Mouse (Mus musculus) left cerebral cortex, postnatal 14 days (tissue): ENCODE data around the gene Vps50. TPM values are rescaled to one million over a fixed set of nuclear protein-coding genes. Genes with fewer than 3 reads are reported as not detected.
"Not testable (repeated sequence)": the region's sequence is repeated elsewhere in the genome, so short reads cannot be mapped to it uniquely, and the experiment has no call there.

Experiments used
- DNase-seq, 2 experiments: peaks; one replicate each; pipeline ENCODE4 v3.0.0; 2021 to 2022; ENCODE audit warnings: low spot score in 2 of 2, mixed read lengths in 1 of 2
- intact Hi-C: fragments of 180-260 bp; cut with DNase I; formaldehyde crosslinking; loops from one replicate; pipeline ENCODE4 v1.15.1; 2025
- total RNA-seq, 2 experiments: library from RNA; stranded (reverse); gene quantifications; 2 replicates each; pipeline ENCODE4 v1.2.3; 2021

Gene Vps50
- total RNA-seq, 2 experiments from 2014 or later = 55.0 to 55.4 TPM

DNA sequence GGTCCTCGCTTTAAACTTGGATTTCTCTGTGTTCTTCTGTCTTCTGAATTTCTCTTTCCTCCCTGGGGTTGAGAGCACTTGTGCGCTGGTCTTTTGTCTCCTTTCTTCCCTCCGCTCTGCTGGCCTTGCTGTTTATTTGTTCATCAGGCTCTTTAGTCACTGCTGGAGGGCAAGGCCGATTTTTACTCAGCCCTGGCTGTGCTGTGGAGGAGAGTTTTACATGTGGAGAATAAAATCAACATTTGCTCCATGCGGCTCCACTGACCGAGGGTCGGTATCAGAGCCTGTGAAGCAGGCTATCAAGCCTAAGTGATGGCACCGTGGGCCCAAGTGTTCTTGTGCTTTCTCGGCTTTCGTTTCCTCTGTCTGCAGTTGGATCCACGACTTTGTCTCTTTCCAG is 13.4 kb downstream of the Vps50 start:
- DNase-seq = no peak
- intact Hi-C loops = loop anchor here (10.0 kb wide), 2 partner anchors 233 to 903 kb away; no protein-coding TSS in a partner anchor

- intact Hi-C loops = loop anchor here (10.0 kb wide), 2 partner anchors 232 to 902 kb away; no protein-coding TSS in a partner anchor
- DNase-seq = peak; percentile 32 to 43
Measured at GRCm38 (mm10) chr6:3512611-3513010, 14.4 kb downstream of the Vps50 start.

GRCm38 (mm10) chr6:3528198-3528597 is 30.0 kb downstream of the Vps50 start:
- intact Hi-C loops = no loop called here
- DNase-seq = no peak

GRCm38 (mm10) chr6:3531445-3531844 is 33.3 kb downstream of the Vps50 start:
- intact Hi-C loops = no loop called here

DNA sequence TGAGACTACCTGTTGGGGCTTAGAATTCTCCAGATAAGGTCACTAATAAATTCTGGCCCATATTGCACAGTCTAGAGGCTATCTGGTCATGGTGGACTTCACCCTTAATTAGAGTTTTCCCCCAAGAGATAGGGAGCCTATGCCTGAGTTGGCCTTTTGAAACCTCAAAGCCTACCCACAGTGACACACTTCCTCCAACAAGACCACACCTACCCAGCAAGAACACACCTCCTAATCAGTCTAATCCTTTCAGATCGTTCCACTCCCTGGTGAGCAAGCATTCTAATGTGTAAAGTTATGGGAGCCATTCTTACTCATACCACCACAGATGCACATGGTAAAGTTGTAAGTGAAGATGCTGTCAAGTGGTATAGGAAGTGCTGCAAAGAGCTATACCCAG is 37.9 kb downstream of the Vps50 start:
- intact Hi-C loops = no loop called here
- no peak for DNase-seq

More at GRCm38 (mm10) chr6:3531445-3531844, 33.3 kb downstream of the Vps50 start:
- no peak for DNase-seq

- no peak for DNase-seq
- intact Hi-C loops = no loop called here
Measured at GRCm38 (mm10) chr6:3539470-3539869, 41.3 kb downstream of the Vps50 start.

GRCm38 (mm10) chr6:3543862-3544261 is 45.7 kb downstream of the Vps50 start:
- intact Hi-C loops = no loop called here
- DNase-seq = no peak

GRCm38 (mm10) chr6:3544970-3545369 is 46.8 kb downstream of the Vps50 start:
- DNase-seq = no peak
- intact Hi-C loops = no loop called here

DNA sequence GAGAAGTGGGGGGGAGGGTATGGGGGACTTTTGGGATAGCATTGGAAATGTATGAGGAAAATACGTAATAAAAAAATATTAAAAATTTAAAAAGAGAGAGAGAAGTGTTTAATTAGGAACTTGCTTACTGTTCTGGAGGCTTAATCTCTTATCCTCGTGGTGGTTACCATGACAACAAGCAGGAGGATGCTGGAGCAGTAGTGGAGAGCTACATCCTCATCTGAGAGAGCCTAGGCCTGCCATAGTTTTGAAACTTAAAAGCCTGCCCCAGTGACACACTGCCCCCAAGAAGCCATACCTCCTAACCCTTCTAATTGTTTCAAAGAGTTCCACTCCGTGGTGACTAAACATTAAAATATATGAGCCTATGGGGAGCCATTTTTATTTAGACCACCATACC is 50.8 kb downstream of the Vps50 start:
- no peak for DNase-seq
- intact Hi-C loops = no loop called here

DNA sequence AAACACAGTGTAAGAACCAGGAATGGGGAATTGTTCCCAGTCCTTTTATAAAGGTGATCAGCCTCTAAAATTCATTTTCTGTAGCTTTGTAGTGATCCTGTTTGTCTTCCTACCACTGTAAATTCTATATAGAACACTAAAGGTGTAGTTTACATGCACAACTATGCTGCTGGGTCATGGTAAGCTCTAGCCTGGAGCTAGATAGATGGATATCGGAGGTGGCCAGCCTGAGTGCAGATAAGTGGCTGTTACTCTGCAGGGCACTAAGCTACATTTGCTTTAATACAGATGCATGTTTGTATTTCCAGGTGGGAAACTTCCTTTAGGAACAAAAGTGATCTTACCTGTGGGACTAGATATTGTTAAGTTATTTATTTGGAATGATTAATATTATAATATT is 51.8 kb downstream of the Vps50 start:
- intact Hi-C loops = no loop called here
- no peak for DNase-seq

DNA sequence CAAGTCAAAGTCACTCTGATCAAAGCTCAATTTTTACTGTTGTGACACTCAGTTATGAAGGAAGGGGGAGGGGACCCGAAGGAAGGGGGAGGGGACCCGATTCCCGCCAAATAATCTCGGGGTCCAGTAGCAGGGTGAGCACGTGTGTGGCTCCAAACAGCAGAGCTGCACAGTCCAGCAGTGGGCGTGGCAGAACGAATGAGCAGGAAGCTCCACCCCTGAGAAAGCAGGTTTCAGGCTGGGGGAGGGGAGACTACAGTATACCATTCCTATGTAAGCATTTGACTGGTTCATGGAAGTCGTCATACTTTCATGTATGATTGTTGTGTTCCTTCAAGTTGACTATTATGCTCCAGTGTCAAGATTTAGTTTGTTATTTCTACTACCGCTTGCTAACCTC is 54.5 kb downstream of the Vps50 start:
- DNase-seq, intact Hi-C loops: not testable (repeated sequence)

DNA sequence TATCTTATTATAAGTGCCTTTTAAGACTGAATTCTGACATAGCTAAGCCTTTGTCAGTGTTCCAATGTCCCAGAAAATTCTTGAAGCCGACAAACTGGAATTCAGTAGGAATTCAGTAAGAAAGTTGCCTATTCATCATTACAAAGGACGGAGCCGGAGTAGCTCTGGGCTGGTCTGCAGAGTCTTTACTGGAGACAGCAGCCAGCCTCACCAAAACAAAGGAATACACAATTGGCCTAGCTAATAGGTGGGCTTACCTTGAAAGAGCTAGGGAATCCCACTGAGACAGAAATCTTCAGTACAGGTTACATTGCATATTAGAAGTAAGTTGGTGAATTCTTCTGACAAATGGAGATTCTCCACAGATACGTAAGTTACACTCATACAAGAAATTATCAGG is 59.0 kb downstream of the Vps50 start:
- intact Hi-C loops = no loop called here
- no peak for DNase-seq

DNA sequence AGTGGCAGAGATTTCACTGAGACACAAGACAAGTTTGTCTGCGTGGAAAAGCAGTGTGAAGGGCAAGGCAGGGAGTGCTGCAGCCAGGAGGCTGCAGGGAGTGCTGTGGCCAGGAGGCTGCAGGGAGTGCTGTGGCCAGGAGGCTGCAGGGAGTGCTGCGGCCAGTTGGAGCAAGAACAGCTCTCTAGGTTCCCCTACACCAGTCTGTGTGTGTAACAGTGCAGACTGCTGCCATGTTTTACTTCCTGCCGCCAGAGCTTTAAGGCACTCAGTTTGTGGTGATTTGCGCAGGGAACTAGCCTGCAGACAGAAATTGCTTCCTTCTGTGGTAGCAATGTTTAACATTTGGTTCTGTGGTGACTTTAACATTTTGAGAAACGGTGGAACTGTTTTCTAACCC is 61.8 kb downstream of the Vps50 start:
- DNase-seq = no peak
- intact Hi-C loops = no loop called here

- no peak for DNase-seq
- intact Hi-C loops = no loop called here
Measured at GRCm38 (mm10) chr6:3562301-3562700, 64.1 kb downstream of the Vps50 start.

DNA sequence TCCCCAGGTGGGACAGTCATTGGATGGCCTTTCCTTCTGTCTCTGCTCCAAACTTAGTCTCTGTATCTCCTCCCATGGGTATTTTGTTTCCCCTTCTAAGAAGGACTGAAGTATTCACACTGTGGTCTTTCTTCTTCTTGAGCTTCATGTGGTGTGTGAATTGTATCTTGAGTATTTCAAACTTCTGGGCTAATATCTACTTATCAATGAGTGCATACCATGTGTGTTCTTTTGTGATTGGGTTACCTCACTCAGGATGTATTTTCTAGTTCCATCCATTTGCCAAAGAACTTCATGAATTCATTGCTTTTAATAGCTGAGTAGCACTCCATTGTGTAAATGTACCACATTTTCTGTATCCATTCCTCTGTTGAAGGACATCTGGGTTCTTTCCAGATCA is 65.9 kb downstream of the Vps50 start:
- intact Hi-C loops, DNase-seq: not testable (repeated sequence)

- no peak for DNase-seq
- intact Hi-C loops = no loop called here
Measured at GRCm38 (mm10) chr6:3565005-3565404, 66.8 kb downstream of the Vps50 start.

- DNase-seq = no peak
- intact Hi-C loops = no loop called here
Measured at GRCm38 (mm10) chr6:3565667-3566066, 67.5 kb downstream of the Vps50 start.

- DNase-seq = no peak
- intact Hi-C loops = no loop called here
Measured at GRCm38 (mm10) chr6:3567071-3567610, 69.0 kb downstream of the Vps50 start.

DNA sequence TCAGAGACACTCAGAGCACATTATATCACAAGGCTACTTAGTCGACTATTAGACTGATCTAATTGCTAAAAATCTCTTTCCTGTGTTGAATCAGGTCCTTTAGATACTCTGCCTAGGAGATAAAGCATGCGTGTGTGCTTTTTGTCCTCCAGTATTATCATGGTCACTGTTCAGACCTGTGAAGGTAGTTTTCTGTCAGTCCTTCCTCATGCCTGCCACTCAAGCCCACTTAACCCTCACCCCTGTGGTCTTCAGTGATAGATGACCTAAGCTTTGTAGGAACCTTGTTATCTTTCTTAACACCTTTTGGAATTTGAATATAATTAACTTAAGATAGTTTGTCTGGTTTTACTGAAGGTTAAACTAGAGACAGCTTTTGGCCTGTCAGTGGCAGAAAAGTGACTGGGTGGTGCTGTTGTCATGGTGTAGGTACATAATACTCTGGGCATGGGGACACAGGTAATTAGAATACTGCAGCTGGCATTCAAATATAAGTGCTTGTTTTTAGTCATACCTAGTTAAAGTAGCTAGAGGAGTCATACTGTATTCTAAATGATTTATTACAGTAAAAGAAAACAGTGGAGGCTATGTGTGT is 74.1 kb downstream of the Vps50 start:
- no peak for DNase-seq
- intact Hi-C loops = no loop called here

DNA sequence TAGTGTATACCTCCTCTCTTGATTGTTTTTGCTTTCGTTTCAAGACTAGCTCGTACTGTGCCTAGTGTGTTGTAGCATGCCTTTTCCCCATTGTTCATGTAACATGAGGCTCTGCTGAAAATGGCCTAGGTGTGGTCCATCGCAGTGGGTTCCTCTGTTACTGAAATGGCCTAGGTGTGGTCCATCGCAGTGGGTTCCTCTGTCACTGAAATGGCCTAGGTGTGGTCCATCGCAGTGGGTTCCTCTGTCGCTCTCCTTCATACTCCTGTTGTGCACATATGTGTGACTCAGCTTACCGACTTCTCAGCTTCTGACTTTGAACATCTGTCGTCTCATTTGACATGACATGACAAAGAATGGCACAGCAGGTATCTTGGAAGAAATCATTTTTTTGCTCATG is 75.6 kb downstream of the Vps50 start:
- intact Hi-C loops = no loop called here
- no peak for DNase-seq

DNA sequence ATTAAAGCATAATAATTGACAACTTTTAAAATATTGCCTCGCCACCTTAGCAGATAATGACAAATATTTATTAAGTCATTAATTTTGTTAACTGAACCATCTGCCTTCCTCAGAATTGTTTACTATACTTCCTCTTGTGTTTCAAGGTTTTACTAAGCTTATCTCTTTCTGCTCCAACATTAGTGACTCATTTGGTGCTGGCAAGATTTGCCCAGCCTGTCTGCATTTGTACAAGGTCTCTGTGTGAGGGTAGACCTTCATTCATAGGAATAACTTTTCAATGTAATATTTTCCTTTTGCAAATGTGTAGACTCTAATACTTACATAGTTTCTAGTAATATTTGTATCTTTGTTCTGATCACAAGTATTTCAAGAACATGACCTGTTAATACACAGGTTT is 87.2 kb downstream of the Vps50 start:
- intact Hi-C loops = no loop called here
- no peak for DNase-seq
